Mouse (Mus musculus): Measurements from ENCODE around the gene Kirrel.
"Not testable (repeated sequence)": the region's sequence is repeated elsewhere in the genome, so short reads cannot be mapped to it uniquely, and the experiment has no call there.

Kirrel gene

DNA sequence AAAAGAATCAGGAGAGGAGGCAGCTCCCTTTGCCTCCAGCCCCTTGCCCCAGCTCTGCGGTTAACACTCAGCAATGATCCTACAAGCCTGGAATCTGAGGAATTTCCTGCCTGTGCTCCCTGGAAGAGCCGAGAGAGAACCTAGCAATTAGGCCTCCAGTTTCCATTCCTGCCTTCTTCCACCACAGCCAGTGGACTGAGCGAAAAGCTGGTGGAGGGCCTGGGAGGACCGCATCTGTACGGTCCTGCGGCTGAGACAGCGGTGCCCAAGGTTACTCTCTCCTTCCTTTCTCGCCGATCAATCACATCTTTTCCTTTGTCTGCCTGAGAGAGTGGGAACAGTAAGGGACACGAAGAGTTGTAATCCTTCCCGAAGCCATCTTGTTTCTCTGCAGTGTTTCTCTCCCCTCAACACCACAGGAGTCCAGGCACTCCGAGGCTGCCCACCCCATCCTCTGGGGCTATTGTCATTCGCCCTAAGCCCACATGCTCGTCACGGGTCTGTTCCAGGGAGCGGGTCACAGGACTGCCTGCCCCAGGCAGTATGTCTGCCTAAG is 23.8 kb downstream of the Kirrel start:
- in situ Hi-C loops (cut with MboI; ENCODE audit: low pct_unique_long_range_greater_than_20kb in 1 of 2, low sequenced_read_pairs in 2 of 2, unreplicated experiment in 1 of 2): no loop called here

DNA sequence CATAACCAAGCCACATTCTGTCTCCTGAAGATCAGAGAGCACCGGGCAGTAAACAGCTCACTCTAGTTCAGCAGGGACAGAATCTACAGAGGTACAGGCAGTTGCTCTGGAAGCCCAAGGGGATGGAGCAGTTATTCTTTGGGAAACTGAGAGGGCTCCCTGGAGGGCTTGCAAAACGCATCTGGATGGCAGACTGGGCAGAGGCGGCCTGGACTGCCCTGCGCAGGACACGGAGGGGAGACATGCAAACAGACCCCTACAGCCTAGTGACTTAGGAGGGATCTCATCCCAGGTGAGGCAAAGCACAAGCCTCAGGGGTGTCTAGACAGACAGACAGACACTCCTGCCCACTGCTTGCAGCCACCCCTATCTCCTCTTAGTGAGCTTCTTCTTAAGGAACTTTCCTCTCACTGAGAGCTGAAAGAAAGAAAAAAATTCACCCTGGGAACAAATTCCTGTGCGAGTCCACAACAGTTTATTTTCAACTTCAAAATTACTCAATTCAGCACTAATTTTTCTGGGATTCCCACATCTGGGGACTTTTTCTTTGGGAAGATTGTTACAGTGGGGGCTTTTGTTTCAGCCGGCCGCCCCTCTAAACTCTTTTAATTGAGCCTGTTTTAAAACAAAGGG is 24.4 kb downstream of the Kirrel start:
- in situ Hi-C loops (cut with MboI; ENCODE audit: low pct_unique_long_range_greater_than_20kb in 1 of 2, low sequenced_read_pairs in 2 of 2, unreplicated experiment in 1 of 2): no loop called here

DNA sequence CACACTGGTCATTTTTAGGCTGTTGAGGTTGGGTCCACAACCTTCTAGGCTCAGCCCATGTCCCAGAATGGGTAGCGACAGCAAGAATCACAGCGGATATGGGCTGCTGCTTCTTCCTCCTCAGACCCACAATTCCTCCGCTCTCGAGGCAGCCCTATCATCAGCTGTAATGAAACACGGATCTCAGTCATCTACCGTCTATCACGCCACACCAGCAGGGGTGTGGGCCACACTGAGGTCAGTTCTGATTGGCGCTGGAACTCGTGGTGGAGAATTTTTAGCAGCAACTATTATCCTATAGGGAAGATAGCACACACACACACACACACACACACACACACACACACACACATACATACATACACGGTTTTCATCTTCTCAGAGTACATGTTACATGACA is 25.1 kb downstream of the Kirrel start:
- in situ Hi-C loops (cut with MboI; ENCODE audit: low pct_unique_long_range_greater_than_20kb in 1 of 2, low sequenced_read_pairs in 2 of 2, unreplicated experiment in 1 of 2): no loop called here

DNA sequence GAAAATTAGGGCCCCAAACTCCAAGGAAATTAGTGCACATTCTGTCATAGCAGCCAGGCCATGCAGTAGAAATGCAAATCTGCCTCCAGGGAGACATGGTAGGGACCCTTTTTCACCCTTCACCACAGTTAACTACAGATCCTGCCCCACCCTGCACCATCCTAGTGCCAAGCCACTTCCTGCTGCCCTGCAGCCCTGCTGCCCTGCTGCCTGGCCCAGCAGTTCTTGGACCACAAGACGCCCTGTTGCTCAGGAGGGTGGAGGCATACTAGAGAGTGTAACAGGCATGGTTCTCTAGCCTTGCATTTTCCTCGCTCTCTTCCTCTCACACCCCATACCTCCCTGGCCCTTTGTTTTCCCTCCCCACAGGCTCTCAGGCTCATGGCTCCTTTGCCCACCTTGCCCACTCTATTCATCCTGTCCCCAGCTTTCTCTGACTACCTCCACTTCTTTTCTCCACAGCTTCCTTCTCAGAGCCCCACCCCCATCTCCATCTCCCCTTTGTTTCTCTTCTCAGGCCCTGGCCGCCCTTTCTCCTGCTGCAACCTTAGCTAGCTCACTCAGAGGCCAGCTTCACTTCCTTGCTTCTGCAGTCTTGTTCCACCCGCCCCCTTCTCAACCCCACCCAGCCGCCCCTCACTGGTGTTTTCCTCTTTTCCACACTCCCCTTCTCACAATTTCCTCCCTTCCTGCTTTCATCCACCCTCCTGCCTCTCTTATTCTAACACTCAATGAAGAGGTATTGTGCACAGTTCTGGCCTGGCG is 29.9 kb downstream of the Kirrel start:
- in situ Hi-C loops (cut with MboI; ENCODE audit: low pct_unique_long_range_greater_than_20kb in 1 of 2, low sequenced_read_pairs in 2 of 2, unreplicated experiment in 1 of 2): no loop called here

DNA sequence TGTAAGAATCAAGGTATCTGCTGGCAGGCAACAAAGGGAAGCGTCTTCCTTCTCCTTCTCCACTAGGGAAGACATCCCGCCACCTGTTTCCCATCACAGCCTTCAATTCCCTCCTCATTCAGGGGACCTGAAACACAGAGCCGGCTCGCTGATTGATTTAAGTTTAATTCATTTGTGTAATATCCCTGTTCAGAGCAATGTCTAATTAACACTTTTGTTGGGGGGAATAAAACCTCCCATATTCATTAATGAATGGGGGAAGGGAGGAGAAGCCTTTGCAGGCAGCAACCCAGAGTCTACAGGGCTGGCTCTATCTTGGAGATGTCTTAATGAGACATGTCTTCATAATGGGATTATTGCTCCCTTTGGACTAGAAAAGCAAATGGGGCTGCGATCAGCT is 34.3 kb downstream of the Kirrel start:
- in situ Hi-C loops (cut with MboI; ENCODE audit: low pct_unique_long_range_greater_than_20kb in 1 of 2, low sequenced_read_pairs in 2 of 2, unreplicated experiment in 1 of 2): no loop called here

DNA sequence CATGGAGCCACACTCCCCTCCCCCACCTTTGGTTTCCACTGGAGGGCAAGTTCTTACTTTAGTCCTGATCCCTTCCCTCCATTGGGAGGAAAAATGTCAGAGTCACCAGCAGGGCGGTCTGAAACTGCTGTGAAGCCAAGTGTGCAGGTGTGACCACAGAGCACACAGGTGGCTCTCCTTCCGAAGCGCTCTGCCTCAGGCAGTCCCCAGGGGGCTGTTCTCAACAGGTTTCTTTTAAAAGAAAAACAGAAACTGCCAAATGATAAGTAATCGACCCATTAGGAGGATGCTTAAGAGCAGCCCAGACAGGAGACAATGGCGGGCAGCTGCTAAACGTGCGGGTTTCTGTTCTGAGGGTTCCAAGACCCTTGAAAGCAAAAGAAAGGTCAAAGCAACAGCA is 37.8 kb downstream of the Kirrel start:
- in situ Hi-C loops (cut with MboI; ENCODE audit: low pct_unique_long_range_greater_than_20kb in 1 of 2, low sequenced_read_pairs in 2 of 2, unreplicated experiment in 1 of 2): no loop called here

DNA sequence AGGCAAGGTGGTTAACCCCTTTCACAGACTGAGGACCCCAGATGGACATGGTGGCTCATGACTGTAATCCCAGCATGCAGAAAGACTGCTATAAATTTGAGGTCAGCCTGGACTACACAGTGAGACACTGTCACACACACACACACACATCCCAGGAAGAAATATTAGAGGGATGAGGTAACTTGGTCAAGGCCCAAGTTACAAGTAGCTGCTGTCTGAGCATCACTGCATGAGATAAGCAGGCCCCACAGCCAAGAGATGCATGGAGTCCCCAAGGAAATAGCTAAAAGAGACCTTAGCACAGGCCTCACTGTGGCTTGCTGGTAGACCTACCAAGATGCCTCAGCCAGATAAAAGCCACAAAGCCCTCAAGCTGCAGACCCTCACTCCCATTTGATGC is 39.6 kb downstream of the Kirrel start:
- in situ Hi-C loops (cut with MboI; ENCODE audit: low pct_unique_long_range_greater_than_20kb in 1 of 2, low sequenced_read_pairs in 2 of 2, unreplicated experiment in 1 of 2): no loop called here

DNA sequence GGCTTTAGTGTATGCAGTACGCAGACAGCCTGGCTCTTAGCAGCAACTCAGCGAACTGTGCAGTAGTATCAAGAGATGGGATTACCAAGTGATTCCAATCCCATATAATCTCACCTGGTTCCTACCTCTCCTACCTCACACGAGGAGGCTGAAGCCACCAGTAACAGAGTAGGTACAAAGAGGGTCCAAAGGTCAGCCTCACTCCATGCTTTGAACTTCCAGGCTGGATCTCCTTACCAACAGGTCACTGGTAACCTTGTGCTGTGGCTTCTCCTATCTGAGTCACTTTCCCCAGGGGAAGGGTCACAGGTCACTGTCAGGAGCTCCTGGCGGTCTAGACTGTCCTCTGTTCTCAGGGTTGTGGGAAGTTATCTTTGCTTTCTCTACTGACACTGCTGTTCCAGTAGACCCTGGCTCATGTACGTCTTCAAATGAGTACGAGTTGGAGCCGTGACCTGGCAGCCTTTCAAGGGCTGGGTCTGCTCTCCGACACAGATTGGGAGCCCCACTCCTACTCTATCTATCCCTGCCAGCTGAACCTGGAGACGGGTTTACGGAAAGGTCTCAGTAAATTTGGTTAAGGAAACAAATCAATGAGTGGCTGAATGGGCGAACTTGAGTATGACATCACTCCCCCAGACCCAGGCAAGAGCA is 42.7 kb downstream of the Kirrel start:
- in situ Hi-C loops (cut with MboI; ENCODE audit: low pct_unique_long_range_greater_than_20kb in 1 of 2, low sequenced_read_pairs in 2 of 2, unreplicated experiment in 1 of 2): no loop called here

DNA sequence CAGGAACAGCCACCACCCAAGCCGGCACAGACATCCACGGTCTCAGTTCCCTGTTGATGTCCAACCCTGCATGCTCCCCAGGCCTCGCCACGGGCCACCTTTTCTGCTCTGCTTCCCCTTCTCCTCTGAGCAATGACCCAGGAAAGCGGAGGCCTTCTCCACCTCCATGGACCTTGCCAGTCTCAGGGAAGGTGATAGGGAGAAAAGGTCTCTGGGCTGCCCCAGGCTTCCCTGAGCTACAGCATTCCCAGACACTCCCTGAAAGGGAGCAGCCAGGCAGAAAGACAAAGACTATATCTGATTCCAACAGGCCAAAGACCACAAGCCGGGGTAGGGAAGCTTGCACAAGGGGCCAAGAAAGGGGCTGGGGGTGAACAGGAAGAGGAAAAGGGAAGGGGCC is 43.6 kb downstream of the Kirrel start:
- in situ Hi-C loops (cut with MboI; ENCODE audit: low pct_unique_long_range_greater_than_20kb in 1 of 2, low sequenced_read_pairs in 2 of 2, unreplicated experiment in 1 of 2): no loop called here

DNA sequence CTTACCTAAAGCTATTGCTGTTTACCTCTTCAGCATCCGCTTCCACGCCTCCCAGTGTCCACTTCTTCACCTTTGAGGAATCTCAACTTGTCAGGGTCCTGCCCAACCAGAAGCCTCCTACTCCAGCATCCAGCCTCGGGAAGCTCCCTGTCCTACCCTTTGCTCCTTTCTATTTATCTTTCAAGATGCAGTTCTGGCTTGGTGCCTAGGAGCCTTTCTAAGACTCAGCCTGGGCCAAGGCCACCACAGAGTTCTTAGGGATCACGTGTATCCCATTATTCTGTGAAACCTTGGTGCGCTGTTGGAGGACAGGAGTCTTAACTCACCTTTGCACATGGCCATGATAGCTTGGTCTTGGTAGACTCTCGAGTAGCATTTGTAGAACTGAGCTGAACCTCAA is 50.8 kb downstream of the Kirrel start:
- in situ Hi-C loops (cut with MboI; ENCODE audit: low pct_unique_long_range_greater_than_20kb in 1 of 2, low sequenced_read_pairs in 2 of 2, unreplicated experiment in 1 of 2): no loop called here

DNA sequence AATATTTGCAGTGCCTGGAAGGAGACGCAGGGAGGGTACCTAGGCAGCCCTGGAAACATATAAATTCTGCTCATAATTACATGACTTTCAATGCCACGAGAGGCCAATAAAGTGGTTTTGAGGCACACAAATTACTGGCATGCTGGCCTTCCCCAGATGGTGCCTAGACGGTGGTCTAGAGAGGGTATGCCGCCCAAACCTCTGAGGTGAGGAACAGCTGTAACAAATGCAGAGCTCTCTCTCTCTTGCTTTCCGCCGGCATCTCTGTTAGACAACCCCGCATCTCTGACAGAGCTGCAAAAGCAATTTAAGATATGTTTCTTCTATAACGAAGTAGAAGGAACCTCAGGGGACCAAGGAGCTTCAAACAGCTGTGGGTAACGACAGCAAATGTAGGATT is 56.3 kb downstream of the Kirrel start:
- in situ Hi-C loops (cut with MboI; ENCODE audit: low pct_unique_long_range_greater_than_20kb in 1 of 2, low sequenced_read_pairs in 2 of 2, unreplicated experiment in 1 of 2): no loop called here

DNA sequence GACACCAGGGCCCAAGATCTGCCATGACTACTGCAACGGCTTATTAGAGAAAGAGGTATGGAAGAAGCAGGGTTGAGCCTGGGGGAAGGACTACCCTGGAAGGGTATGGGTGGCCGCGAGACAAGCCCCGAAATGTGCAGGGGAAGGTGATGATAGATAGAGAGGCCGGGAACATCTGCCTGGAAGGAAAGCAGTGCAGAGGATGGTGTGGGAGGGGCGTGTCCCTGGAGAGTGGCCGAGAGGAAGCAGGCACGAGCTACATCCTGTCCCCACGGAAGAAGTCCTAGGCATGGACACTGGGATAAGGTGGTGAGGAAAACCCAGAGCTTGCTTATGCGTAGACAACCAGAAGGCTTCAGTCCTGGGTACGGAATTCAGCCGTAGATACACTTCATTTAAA is 56.9 kb downstream of the Kirrel start:
- in situ Hi-C loops (cut with MboI; ENCODE audit: low pct_unique_long_range_greater_than_20kb in 1 of 2, low sequenced_read_pairs in 2 of 2, unreplicated experiment in 1 of 2): no loop called here

DNA sequence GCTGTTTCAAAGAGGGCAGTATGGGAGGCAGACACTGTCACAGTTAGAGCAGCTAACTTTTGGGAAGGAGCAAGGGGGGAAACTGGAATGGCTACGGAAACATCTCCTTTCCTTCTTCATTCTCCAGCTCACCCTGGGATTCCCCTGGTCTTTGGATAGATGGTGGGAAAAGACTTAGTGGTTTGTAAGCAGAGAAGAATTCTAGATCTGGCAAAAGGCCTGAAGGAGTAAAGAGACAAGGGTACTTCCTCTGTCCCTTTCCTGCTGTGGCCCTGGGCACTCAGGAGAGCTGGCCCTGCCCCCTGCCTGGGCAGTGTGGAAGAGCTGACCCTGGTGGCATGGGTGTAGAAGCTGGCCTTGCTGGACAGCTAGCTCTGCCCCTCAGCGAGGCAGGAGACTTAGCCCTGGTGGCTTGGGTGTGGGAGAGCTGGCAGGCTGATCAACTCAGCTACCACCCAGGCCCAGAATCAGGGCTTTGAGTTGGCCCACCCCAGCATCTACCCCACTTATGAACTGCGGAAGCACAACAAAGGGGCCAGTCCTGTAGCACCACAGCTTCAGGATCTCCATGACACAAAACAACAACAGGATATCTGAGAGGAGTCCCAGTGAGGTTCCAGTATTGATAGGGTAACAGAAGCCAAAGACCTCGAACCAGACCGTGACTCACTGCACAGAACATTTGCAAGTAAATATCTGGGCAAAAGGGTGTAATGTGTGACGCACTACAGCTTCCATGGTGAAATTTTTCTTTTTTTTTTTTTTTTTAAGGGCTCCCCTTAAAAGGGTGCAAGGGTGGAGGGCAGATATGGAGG is 58.6 kb downstream of the Kirrel start:
- in situ Hi-C loops (cut with MboI; ENCODE audit: low pct_unique_long_range_greater_than_20kb in 1 of 2, low sequenced_read_pairs in 2 of 2, unreplicated experiment in 1 of 2): no loop called here

DNA sequence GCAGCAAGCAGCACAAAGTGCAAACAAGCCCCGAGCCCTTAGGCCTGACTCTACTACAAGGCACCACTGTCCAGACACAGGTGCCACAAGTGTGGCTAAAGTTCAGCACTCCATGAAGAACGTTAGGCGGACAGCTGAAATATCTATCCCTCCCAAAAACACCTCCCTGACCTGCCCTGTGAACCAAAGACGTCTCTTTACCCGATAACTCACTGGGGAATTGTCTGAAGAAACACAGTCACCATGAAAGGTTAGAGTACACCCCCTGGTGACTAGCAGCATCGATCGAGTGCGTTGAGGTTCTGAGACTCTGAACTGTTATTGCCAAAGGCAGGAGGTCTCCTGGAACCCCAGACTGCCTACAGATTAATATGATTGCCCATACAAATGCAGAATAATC is 59.3 kb downstream of the Kirrel start:
- in situ Hi-C loops (cut with MboI; ENCODE audit: low pct_unique_long_range_greater_than_20kb in 1 of 2, low sequenced_read_pairs in 2 of 2, unreplicated experiment in 1 of 2): no loop called here

DNA sequence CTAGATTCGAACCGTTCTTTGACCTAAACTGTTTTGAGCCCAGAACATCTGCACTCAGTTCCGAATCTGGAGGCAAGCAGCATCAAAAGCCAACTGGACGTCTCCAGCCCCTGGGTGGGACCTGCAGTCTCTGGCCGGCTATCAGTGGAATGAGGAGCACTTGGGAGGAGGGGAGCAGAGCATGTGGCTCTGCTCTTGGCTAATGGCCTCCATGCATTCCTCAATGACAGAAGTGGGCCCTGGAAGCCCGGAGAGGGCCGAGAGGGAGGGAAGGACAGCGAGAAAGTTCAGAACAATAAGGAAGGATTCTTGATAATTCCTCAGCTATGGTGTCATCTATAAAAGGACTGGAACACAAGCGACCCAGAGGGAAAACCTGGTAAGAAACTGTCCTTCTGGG is 59.7 kb downstream of the Kirrel start:
- in situ Hi-C loops (cut with MboI; ENCODE audit: low pct_unique_long_range_greater_than_20kb in 1 of 2, low sequenced_read_pairs in 2 of 2, unreplicated experiment in 1 of 2): no loop called here

DNA sequence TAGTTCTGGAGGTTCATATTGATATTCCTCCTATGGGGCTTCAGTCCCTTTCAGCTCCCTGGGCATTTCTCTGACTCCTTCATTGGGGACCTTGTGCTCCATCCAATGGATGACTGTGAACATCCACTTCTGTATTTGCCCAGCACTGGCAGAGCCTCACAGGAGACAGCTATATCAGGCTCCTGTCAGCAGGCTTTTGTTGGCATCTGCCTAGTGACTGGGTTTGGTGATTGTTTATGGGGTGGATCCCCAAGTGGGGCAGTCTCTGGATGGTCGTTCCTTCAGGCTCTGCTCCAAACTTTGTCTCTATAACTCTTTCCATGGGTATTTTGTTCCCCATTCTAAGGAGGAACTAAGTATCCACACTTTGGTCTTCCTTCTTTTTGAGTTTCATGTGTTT is 60.7 kb downstream of the Kirrel start:
- in situ Hi-C loops (cut with MboI; ENCODE audit: low pct_unique_long_range_greater_than_20kb in 1 of 2, low sequenced_read_pairs in 2 of 2, unreplicated experiment in 1 of 2): not testable (repeated sequence)

DNA sequence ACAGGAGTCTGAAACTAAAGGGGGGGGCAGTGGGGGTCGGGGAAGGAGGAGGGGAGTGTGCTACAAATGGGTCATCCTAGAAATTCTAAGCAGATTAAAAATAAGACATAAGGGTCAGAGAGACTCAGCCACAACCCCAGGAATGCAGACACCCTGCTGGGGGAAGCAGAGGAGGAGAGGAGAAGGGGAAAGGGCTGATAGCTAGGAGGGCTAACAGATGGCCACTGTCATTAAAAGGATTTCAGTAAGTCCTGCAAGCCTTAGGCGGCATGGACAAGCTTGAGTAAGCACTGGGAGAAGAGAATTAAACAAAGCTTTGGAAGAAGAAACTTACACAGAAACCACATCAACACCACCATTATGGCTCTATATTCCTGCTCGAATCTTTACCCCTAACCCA is 62.3 kb downstream of the Kirrel start:
- in situ Hi-C loops (cut with MboI; ENCODE audit: low pct_unique_long_range_greater_than_20kb in 1 of 2, low sequenced_read_pairs in 2 of 2, unreplicated experiment in 1 of 2): no loop called here

DNA sequence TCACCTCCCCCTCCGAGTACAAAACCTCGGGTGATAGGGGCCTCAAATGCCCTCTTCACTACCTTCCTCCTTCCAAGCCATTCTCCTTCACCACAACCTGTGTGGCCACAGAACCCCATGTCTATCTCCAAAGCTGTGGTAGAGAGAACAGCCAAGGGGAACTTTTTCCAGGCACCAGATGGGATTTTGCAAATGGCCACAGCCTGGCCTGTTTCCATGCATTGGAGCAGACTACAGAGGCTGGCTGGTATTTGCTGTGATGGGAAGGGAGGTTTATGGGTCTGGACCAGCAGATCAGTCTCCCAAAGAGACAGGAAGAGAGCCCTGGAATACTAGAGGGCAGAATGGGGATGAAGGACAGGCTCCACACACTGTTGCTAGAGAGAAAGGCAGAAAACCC is 69.7 kb downstream of the Kirrel start:
- in situ Hi-C loops (cut with MboI; ENCODE audit: low pct_unique_long_range_greater_than_20kb in 1 of 2, low sequenced_read_pairs in 2 of 2, unreplicated experiment in 1 of 2): no loop called here

DNA sequence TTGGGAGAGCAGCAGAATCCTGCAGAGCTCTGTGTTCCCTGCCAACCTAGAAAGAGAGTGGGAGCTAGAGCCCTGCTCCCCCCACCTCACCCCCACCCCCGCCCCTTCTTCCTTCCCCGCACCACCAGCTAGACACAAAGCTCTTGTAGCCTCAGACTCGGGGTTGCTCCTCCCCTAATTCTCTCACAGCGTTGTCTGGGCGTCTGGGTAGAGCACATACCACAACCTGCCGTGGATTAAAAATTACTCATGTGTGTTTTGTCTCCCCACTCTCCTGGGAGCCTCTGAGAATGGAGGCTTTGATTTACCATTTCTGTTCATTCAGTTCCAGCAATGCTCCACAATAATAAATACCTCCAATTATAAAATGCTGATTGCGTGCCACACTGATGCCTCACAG is 72.2 kb downstream of the Kirrel start:
- in situ Hi-C loops (cut with MboI; ENCODE audit: low pct_unique_long_range_greater_than_20kb in 1 of 2, low sequenced_read_pairs in 2 of 2, unreplicated experiment in 1 of 2): no loop called here
